Mouse (Mus musculus) heart, postnatal 14 days (tissue): ENCODE data around the gene Pdcd4. TPM values are rescaled to one million over a fixed set of nuclear protein-coding genes. Genes with fewer than 3 reads are reported as not detected.

Source experiments
- DNase-seq, 2 experiments: peaks; one replicate each; pipeline ENCODE4 v3.0.0; 2021 to 2022
- intact Hi-C: fragments of 180-260 bp; cut with DNase I; formaldehyde crosslinking; loops from one replicate; pipeline ENCODE4 v1.15.1; 2025
- total RNA-seq, 2 experiments: library from RNA; stranded (reverse); gene quantifications; 2 replicates each; pipeline ENCODE4 v1.2.3; 2021

Gene Pdcd4
- total RNA-seq, 2 experiments from 2014 or later, result 24.8 to 25.6 TPM

DNA sequence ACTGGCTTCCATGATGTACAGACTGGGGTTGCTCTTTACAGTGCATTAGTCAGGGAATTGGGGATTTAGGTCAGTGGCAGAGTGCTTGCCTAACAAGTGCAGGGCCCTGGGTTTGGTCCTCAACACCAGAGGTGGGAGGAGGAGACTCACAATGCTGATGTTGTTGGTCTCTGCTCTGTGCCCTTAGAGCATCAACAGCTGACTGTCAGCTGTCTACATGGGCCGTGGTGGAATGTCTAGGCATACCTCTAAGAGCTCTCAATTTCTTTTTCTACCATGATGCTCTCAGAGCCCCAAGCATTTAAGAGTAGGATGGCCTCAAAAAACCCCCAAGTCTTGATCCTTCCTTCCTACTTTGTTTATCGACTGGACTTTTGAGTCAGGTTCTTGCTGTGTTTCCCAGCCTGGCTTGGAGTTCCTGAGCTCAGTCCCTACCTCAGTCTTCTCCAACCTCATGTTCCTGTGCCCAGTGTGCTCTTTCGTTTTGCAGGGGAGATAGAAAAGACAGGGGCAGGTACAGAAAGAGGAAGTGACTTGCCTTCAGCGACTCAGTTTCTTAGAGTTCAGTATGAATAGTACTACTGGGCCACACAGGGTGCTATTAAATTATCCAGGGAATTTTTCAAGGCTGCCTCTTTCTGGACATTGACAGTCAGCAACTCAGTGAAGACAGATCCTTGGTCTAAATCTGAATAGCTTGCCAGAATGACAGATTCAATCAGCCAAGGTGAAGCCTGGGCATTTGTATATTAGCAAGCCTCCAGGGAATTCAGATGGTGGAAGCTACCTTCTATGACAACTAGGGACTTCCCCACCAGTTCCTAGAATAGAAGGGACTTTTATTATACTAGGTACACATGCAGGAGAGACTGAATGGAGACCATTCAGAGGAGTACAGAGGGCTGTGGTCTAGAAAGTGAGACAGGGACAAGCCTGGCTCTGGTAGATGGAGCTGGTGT is 22.3 kb upstream of the Pdcd4 start:
- no peak for DNase-seq
- intact Hi-C loops, result no loop called here

DNA sequence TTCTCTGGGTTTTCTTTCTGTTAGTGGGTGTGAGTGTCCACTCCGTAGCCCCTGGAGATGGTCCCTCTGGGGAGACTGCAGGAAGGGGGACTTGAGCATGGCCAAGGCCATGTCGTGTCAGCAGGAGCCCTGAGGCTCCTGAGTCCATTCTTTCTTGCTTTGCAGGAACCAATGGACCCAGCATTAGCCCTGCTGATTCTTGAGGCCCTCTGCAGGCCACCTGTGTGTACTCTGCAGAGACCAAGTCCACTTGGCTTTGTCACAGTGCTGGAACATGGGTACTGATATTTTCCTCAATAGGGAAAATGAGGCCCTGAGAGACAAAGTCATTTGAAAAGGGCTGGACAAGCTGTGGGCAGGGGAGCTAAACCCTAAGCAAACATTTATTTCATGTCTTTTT is 21.5 kb upstream of the Pdcd4 start:
- no peak for DNase-seq
- intact Hi-C loops, result no loop called here

DNA sequence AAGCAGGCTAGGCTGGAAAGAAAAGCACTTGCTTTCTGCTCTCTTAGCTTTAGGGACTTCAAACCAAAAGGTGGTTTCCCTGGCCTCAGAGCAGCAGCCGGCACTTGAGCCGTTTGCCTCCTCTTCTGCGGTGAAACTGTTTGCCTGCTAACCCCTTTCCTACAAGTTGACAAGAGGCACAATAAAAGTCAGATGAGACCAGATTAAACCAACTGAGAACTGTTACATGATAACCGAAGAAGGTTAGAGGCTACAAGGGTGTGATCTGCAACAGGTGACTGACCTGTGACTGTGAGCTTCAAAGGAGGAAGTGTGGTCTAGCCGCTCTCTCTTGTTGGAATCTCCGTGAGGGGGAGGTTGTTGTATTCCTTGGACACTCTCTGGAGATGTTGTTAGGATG is 20.5 kb upstream of the Pdcd4 start:
- intact Hi-C loops, result no loop called here
- no peak for DNase-seq

DNA sequence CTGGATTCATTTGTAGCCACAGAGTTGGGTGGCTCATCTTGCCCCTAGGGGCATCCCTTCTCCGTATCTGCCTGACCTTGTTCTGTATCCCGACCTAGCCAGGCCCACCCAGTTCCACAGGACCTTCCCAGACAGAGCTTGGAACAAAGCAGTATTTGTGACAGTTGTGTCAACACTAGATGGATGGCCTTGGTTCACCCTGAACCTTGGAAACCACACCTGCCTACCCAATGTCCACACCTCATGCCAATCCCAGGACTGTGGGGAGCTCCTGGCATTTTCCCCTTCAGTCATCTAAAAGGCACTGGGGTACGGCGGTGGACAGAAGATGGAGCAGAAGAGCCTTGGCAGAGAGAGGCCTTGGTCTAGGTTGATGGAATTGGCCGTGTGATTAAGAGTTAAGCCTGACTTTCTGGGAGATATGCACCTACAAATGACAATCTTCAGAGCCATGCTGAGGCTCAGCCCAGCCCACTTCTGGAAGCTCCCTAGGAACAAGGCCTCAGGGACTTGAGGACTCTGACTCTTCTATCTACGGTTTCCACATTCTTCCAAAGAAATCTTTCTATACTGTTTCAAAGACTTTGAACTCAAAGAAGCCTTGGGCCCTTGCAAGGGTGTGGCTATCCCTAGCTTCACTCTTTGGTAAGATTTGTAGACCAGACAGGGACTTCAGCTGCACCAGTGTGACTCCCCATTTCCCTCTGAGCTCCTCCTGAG is 18.9 kb upstream of the Pdcd4 start:
- intact Hi-C loops, result no loop called here
- no peak for DNase-seq

DNA sequence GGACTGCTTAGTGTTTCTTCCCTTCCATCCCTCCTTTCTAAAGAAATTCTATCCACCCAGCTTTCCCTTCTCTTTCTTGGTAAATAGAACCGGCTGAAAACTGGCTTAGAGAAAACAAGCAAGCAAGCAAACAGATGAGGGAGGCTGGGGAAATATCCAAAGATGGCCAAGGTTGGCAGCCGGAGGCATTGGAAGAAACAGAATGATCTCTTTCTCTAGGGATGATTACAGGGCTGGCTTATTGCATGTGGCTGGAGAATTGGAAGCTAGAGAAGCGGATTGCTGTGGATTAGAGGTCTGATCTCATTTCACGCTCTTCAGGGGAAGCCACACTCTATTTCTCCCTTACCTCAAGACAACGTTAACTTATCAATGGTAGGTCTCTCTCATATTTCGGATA is 16.8 kb upstream of the Pdcd4 start:
- intact Hi-C loops, result no loop called here
- DNase-seq, result no peak

DNA sequence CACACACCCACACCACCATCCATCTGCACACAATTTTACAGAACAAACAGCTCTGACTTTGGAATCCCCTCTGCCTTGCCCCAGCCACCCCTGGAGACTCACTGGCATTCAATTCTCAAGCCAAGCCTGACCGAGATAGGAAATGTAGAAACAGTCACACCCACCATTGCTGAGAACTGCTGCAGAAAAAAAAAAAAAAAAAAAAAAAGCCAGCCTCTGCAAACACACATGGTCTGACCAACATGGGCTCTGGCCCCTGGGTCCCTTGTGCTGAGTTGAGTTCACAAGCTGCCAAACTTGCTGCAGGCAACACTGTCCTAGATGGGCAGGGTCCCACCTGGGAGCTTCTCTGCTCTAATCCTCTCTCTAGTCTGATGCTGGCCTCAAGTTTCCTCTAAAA is 14.3 kb upstream of the Pdcd4 start:
- intact Hi-C loops, result no loop called here
- DNase-seq, result no peak

DNA sequence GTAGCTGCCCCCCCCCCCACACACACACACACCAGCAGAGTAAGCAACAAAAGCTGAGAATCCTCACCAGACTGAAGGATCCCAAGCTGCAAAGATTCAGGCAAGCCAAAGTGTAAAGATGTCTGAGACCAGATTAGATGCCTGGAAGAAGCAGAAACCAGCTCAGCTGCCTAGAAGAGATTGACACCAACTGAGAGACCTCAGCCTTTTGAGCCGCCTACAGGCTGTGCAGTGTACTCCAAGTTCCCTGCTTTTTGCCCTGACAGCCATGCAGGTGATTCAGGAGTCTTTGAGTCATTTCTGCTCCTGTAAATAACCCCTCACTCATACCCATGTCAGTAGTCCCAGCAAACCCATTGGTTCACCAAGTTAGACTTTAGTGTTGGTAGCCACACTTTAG is 11.6 kb upstream of the Pdcd4 start:
- intact Hi-C loops, result no loop called here

DNA sequence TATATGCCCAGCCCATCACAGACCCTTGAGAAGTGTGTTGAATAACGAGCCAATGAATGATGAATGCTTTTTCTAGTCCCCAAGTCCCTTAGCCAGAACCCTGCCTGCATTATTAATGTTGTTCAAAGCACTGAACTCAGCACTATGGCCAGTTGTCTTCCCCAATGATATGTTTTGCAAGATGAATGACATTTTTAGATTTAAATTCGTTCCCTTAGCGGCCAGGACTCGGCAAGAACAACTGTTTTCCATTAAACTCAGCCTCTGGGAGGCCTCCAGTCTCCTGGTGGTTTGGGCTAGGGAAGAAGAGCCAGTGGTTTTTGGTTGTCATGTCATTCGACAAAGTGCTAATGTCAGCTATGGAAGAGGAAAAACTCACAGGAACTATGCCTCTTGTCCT is 10.2 kb upstream of the Pdcd4 start:
- intact Hi-C loops, result no loop called here
- no peak for DNase-seq

More for the DNA sequence above, 11.6 kb upstream of the Pdcd4 start:
- no peak for DNase-seq

DNA sequence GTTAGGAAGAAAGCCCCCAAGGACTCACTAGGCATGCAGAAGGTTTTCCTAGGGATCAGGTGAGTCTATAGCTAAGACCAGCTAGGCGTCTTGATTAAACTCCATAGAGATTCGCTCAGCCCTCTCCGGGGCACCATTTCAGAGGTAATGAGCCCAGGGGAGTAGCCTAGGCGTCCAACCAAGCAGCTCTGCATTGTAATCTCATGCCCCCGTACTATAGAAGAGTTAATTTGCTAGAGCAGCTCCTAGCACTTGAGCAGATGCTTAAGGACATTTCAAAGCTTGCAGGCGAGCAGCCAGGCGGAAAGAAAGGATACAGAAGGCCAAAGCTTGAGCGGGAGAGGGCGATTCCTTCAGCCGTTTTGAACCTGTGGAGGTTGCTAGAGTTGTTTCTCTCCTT is 6.6 kb upstream of the Pdcd4 start:
- no peak for DNase-seq
- intact Hi-C loops, result no loop called here

DNA sequence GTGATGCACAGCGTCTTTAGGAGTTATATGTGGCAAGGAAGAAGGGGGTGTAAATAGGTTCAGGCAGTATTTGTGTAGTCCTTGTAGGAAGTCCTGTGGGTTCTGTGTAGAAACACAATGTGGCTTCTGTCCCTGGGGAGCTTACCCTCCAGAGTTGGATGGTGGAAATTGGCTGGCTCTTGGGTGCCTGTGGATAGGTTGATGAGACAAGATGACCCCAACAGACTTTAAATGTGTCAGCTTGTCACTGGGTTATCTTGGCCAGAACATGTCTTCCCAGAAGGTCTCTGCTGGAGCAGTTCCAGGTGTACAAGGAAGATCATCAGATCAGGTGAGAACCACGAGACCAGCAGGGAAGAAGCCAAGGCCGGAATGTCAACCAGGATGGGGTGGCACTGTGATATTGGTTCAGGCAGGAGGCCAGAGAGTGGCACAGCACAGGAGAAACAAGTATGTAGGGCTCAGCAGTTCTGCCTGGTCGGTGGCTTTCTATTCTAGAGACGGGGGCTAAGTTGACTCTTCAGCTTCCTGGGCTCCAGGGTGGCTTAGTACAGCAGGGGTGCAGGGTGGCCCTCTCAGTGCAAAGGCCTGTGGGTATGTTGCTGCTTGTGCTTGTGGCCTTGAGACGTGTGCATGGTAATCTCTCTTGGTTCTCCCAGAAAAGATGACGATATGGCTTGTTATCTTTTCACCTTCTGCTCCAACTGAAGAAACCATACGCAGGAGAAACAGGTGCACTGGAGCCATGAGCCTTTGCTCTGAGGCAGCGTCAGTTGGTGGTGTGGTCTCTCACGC is 5.3 kb upstream of the Pdcd4 start:
- no peak for DNase-seq
- intact Hi-C loops, result no loop called here

DNA sequence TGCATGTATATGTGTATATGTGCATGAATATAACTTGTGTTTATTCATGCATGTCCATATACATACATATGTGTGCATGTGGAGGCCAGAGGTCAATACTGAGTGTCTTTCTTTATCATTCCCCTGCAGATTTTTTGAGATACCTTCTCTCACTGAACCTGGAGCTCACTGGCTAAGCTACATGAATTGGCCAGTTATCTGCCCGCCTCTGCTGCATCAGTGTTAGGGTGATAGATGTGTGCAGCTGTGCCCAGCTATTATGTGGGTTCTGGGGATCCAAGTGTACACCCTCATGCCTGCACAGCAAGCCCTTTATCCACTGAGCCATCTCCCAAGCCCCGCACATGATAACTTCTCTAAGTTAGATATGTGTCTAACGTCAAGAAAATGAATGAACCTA is 4.2 kb upstream of the Pdcd4 start:
- intact Hi-C loops, result no loop called here
- DNase-seq, result no peak

DNA sequence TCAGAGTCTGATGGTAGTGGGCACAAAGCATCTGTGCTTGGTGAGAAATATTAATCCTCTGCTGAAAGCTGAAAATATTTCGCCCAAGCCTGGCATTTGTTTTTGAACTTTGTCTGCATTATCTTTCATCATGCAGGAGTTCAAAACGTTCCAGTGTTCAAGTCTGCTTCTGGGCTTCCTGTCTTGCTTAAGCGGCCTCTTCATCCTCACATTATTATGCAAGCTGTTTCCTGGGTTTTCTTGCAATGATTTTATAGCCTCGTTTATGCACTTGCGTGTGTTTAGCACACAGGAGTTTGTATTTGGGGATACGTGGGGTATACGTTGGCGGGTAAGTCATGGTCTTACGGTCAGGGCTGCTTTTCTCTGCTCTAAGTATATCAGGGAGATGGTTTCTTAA is 3.7 kb upstream of the Pdcd4 start:
- intact Hi-C loops, result no loop called here
- DNase-seq, result no peak

DNA sequence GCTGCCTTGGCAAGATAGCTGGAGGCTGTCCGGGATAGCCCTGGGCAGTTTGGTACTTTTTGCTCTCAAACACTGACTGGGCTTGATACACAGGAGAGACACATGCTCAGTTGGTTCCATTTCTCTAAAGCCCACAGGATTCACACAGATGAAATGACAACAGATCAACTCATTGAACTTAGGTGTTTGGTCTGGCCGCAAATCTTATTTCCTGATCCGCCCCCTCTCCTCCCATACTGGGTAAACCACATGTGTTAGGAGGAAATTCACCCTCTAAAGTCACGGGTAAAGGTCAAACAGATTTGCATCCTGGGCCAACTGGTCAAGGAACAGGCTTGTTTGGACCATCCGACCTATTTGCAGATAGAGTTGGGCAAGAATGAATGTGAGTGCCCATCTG is 2.5 kb upstream of the Pdcd4 start:
- no peak for DNase-seq
- intact Hi-C loops, result no loop called here

DNA sequence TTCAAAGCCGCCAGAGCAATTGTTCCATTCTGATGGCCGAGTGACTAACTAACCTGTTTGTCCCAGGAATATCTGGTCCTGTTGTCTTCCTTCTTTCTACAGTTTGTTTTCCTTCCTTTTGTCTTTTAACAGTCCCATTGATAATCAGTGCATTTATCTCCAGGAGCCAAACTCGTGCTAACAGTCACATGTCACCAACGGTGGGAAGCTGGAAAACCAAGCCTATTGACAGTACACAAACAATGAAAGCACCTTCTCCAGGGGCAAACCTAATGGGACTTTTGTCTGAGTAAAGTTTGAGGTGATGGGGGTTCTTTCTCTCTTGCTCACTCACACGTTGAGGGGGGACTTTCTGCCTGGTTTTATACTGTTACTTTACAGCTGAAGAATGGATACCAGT is 1.8 kb upstream of the Pdcd4 start:
- intact Hi-C loops, result no loop called here
- DNase-seq, result no peak

DNA sequence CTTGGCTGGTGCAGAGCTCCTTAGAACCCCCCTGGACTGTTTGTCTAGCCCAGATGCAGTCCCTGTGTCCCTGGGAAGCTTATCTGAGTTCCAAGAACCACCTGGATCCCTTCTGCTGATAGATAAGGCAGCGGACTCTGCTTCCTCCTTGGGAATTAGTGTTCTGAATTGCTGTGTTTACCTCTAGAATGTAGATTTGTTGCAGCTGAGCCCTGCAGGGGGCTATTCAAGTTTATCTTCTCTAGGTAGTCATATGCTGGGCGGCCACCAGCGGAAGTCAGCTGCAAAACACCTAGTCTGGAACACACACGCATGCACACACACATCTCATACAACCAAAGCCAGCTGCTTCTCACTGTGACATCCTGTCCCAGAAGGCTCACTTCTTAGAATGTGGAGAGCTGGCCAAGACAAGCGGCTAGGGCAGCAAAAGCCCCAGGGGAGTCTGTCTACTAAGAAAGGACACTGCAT is 1.2 kb upstream of the Pdcd4 start:
- peak; percentile 34 to 43 for DNase-seq

DNA sequence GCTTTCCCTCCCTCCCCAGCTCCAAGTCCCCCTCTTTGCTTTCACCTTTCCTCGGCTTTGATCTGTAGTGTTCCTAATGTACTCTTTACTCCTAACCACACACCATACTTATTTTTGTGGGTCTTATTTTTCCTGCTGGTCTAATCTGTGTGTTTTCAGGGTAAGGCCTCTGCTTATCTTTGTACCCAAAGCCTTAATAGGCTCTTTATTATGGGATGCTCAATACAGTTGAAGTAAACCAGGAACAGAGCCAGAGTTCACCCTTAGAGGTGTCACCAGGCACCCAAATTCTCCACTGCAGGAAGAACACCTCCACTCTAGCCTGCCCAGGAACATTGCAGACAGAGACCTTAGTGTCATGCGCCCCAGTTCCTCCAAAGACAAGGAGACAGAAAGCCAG is 462 bp upstream of the Pdcd4 start:
- intact Hi-C loops, result no loop called here
- no peak for DNase-seq

More for the DNA sequence above, 1.2 kb upstream of the Pdcd4 start:
- intact Hi-C loops, result no loop called here

DNA sequence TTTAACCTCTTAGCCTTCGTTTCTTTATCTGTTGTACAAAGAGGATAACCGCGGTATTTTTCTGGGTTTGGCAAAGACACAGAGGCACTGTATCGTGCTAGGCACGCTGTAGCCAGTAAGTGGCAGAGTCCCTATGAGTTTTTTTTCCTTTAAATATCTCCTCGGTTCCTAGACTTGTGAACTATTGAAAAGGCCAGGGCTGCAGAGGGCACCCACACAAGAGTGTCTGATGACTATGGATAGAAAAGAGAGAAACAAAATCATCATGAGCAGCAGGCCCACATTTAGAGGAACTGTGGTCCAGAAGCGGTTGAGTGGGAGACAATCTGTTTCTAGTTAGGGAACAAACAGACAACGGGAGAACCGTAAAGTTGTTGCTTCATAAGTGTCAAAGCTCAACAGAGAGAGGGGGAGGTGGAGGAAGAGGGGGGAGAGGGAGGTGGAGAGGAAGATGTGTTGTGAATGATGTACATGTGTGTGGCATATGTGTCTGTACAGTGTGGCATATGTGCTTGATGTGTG is 868 bp downstream of the Pdcd4 start:
- DNase-seq, result no peak
- intact Hi-C loops, result no loop called here

DNA sequence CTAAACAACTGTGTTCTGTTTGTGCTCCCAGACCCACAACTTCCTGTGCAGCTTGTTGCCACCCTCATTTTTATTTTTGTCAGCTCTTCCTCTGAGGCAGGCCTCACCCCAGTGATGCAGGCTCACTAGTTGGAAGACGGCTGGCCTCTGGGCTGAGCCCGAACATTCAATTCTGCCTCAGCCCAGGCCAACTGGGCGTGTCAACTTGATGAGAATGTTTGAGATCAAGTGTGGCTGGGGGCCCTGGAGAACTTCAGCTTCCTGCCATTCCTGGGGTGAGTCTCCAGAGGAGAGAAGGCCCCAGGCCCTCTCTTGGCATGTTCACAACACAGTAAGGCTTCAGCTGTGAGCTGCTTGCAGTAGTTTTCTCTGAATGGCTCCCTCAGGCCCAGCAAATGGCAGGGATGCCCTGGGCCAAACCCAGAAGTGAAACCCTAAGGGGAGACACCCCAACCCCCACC is 1.7 kb downstream of the Pdcd4 start:
- intact Hi-C loops, result no loop called here
- DNase-seq, result peak; percentile 52 to 58

DNA sequence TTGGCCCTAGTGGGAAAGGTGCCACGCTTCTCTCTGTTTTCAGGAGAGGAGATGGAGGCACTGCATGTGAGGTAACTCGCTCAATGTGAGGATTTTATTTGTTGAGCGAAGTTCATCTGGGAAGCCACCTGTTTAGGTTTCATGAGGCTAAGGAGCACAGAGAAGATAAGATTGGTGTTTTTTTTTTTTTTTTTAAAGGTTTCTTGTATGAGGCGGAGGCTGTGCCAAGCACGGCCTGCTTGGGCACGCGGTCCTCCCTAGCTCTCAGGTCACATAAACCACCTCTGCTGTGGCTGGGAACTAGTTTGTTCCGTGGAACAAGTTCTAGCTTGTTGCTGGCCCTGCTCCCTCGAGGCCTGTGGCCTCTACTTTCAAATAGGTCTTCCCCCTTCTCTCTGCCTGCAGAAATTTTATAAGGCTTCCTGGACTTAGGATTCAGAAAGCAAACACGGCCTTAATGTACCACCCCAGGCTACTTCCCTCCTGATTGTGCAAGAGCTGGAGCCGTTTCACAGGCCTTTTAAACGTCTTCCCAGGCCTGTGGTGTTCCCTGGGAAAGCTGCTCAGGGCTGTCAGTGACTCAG is 2.6 kb downstream of the Pdcd4 start:
- DNase-seq, result peak in 1 of 2 experiments; percentile 39
- intact Hi-C loops, result no loop called here

DNA sequence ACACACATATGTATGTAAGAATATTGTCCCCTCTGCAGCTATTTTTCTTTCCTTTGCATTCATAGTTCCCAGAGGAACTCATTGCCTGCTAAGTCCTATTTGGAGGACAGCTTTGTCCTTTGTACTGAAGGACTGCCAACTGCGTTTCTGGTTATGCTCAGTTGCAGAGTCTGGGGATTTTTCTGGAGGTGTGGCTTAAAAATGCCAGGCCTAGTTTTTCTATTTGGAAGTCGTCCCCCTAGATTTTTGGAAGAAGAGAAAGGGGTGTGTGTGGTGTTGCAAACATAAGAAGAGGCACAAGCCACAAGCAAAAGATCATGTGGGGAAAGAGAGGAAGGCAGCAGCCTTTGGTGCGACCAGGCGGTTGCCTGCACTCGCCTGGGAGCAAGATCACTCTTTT is 6.0 kb downstream of the Pdcd4 start:
- DNase-seq, result no peak

More for the DNA sequence above, 6.0 kb downstream of the Pdcd4 start:
- intact Hi-C loops, result no loop called here
